Mouse (Mus musculus) bone marrow macrophage, adult 2 months (primary cell): ENCODE results near the gene Smad9.

ENCODE experiments used
- CTCF ChIP-seq: IDR thresholded peaks from 2 replicates; pipeline ENCODE4 v1.5.1; 2012; ENCODE audit warnings: low read depth, mild to moderate bottlenecking, low read length, moderate library complexity
- POLR2A ChIP-seq: IDR thresholded peaks from 2 replicates; pipeline ENCODE4 v1.6.1; 2012; ENCODE audit warnings: mild to moderate bottlenecking, low read depth, low read length, borderline replicate concordance

GRCm38 (mm10) chr3:54775989-54776631 is 20.7 kb downstream of the Smad9 start:
- TF ChIP-seq CTCF (no peak), POLR2A (no peak)
